Mouse (Mus musculus) ES-Bruce4 (cell line): ENCODE data around the gene Ppp1r2. TPM values are rescaled to one million over a fixed set of nuclear protein-coding genes. Genes with fewer than 3 reads are reported as not detected.

Experiments used
- H3K27ac ChIP-seq: 2 replicates; pipeline ENCODE4 v1.5.1; 2012; ENCODE audit warnings: low read length, inconsistent platforms; ENCODE audit not compliant: insufficient read depth
- H3K27me3 ChIP-seq: 2 replicates; pipeline ENCODE4 v1.6.1; 2012; ENCODE audit warnings: mild to moderate bottlenecking, low read length, inconsistent platforms; ENCODE audit not compliant: control insufficient read depth, poor library complexity, insufficient read depth, severe bottlenecking
- H3K36me3 ChIP-seq: 2 replicates; pipeline ENCODE4 v1.6.1; 2012; ENCODE audit warnings: inconsistent platforms, mild to moderate bottlenecking, low read length, moderate library complexity; ENCODE audit not compliant: control insufficient read depth, poor library complexity, insufficient read depth, severe bottlenecking
- H3K4me1 ChIP-seq: one replicate; pipeline ENCODE4 v1.8.1; 2011; ENCODE audit warnings: low read length; ENCODE audit not compliant: control insufficient read depth, insufficient read depth
- H3K4me3 ChIP-seq: 2 replicates; pipeline ENCODE4 v1.5.1; 2011; ENCODE audit warnings: low read depth, mild to moderate bottlenecking, low read length
- H3K9ac ChIP-seq: 2 replicates; pipeline ENCODE4 v1.6.1; 2012; ENCODE audit warnings: low read depth, mild to moderate bottlenecking, inconsistent platforms; ENCODE audit not compliant: poor library complexity, severe bottlenecking
- H3K9me3 ChIP-seq: replicated peaks from 2 replicates; pipeline ENCODE4 v1.6.1; 2012; ENCODE audit warnings: mild to moderate bottlenecking, low read length, inconsistent platforms; ENCODE audit not compliant: control insufficient read depth, poor library complexity, insufficient read depth, severe bottlenecking
- CTCF ChIP-seq: IDR thresholded peaks from one replicate; pipeline ENCODE4 v1.8.1; 2011; ENCODE audit warnings: low read depth, low read length
- EP300 ChIP-seq: IDR thresholded peaks from 2 replicates; pipeline ENCODE4 v1.6.1; 2011; ENCODE audit warnings: low read depth, low read length; ENCODE audit not compliant: insufficient read depth
- POLR2A ChIP-seq: IDR thresholded peaks from one replicate; pipeline ENCODE4 v1.8.1; 2011; ENCODE audit warnings: low read length; ENCODE audit not compliant: insufficient read depth
- polyA plus RNA-seq: library from polyadenylated mRNA; stranded (reverse); fragments of >200 nt; gene quantifications from 2 replicates; pipeline ENCODE4 v1.2.4, GENCODE M21; 2011; ENCODE audit warnings: low read depth; ENCODE audit not compliant: missing spikeins, insufficient read depth, insufficient read length

Gene Ppp1r2
- polyA plus RNA-seq, 1 experiment = 75.6 TPM

DNA sequence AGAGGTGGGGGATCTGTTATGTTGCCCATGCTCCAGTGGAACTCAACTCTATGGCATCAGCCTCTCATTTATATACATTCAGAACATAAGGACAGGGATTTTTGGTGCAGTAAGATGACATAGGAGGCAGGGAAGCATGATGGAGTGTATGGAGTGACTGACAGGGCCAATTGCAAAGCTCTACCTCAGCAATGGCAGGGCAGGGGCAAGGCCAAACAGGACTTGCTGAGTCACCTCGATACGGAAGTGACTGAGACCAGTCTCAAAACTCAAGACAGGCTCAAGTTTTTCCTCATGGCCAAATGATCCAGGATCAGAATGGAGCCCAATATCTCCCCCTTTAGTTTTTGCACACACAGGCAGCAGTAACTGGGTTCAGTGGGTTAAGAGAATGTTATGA, 18.9 kb downstream of the Ppp1r2 start:
- TF ChIP-seq CTCF (no peak), POLR2A (no peak), EP300 (no peak)
- H3K36me3 ChIP-seq = peaks cover 22% of the 10 kb centered on the region
- no peaks in the 10 kb centered on the region for H3K27me3 ChIP-seq
- H3K4me1 ChIP-seq = peaks cover 1% of the 10 kb centered on the region
- H3K4me3 ChIP-seq = no peak overlapping the region
- no peak overlapping the region for H3K9ac ChIP-seq
- H3K27ac ChIP-seq = no peak overlapping the region
- H3K9me3 ChIP-seq = no peaks in the 10 kb centered on the region

DNA sequence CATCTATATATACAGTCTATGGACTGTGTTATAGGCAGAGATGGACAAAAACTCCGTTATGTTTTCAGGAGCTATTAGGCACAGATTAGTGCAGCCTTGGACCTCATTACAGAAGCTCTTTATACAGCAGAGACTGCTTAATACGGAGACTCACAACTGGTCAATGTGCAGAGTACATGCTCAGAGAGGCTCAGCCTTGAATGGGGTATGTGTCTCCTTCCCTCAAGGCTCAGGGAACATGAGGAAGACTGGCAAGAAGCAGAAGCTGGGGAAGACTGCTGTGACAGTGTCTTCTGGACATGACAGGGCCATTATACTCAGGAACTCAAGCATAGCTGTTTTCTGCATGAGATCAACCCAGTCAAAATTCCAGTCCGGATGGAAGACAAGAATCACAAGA, 19.4 kb downstream of the Ppp1r2 start:
- TF ChIP-seq POLR2A = no peak
- no peak for TF ChIP-seq CTCF
- no peak for TF ChIP-seq EP300
- Histone ChIP-seq H3K4me1 (peaks cover 1% of the 10 kb centered on the region), H3K36me3 (peaks cover 22% of the 10 kb centered on the region), H3K4me3 (no peak overlapping the region), H3K9ac (no peak overlapping the region), H3K27me3 (no peaks in the 10 kb centered on the region), H3K27ac (no peak overlapping the region), H3K9me3 (no peaks in the 10 kb centered on the region)

GRCm38 (mm10) chr16:31249401-31249800, 25.7 kb downstream of the Ppp1r2 start:
- H3K36me3 ChIP-seq = no peaks in the 10 kb centered on the region; the same call in 1 of the 2 replicates
- H3K27me3 ChIP-seq = no peaks in the 10 kb centered on the region
- TF ChIP-seq CTCF (no peak), EP300 (no peak), POLR2A (no peak)
- no peaks in the 10 kb centered on the region for H3K9me3 ChIP-seq
- H3K4me1 ChIP-seq = peaks cover 1% of the 10 kb centered on the region
- H3K4me3 ChIP-seq = no peak overlapping the region
- H3K9ac ChIP-seq = no peak overlapping the region
- H3K27ac ChIP-seq = no peak overlapping the region

DNA sequence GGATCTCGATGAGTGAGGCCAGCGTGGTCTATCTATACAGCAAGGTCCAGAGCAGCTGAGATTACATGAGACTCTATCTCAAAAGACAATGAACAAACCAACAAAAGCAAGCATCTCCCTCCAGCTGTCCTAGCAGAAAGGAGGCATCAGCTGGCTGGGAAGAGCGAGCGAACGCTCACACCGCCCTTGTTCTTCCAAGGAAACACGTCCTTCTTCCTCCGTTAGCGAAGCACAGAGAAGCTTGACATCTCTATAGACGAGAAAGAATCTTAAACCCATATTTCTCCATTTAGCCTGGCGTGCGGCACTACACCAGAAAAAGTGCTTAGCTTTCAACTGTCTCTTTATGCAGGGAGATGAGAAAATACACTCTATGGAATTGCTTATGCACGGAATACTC, 26.4 kb downstream of the Ppp1r2 start:
- H3K9me3 ChIP-seq = no peaks in the 10 kb centered on the region
- H3K4me3 ChIP-seq = no peak overlapping the region
- no peaks in the 10 kb centered on the region for H3K27me3 ChIP-seq
- TF ChIP-seq POLR2A = no peak
- TF ChIP-seq EP300 = no peak
- no peak for TF ChIP-seq CTCF
- H3K4me1 ChIP-seq = peaks cover 1% of the 10 kb centered on the region
- H3K27ac ChIP-seq = no peak overlapping the region
- no peaks in the 10 kb centered on the region; the same call in 1 of the 2 replicates for H3K36me3 ChIP-seq
- H3K9ac ChIP-seq = no peak overlapping the region

DNA sequence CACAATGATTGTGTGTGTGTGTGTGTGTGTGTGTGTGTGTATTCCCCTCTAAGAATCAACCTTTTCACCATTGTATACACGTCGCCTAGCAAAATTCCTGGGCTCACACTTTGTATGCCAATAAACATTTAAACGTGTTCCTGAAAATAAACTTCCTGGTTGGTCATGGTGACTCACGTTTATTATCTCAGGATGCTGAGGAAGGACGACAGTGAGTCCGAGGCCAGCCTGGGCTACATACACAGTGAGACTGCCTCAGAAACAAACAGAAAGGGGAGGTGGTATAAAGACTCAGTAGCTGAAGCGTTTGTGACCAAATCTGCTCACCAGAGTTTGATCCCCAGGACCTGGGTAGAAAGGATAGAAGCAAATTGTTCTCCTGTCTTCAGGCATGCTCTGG, 27.6 kb downstream of the Ppp1r2 start:
- Histone ChIP-seq H3K36me3 (no peaks in the 10 kb centered on the region; the same call in 1 of the 2 replicates), H3K27ac (no peak overlapping the region), H3K9me3 (no peaks in the 10 kb centered on the region), H3K4me1 (no peaks in the 10 kb centered on the region), H3K9ac (no peak overlapping the region), H3K4me3 (no peak overlapping the region), H3K27me3 (no peaks in the 10 kb centered on the region)
- no peak for TF ChIP-seq POLR2A
- TF ChIP-seq EP300 = no peak
- TF ChIP-seq CTCF = no peak

DNA sequence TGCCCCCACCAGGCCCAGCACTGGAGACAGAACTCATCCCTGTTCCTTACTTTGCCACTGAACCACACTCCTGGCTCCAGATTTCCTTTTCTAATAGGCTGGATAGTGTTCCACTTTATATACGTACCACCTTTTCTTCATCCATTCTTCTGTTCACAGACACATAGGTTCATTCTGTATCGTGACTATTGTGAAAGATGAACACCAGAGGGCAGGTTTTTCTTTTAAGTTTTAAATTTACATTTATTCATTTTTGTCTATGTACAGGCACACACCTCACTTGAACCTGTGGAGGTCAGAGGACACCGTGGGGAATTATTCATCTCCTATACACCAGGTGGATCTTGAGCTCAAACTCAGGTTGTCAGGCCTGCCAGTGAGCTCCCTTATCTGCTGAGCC, 31.0 kb downstream of the Ppp1r2 start:
- H3K27me3 ChIP-seq = no peaks in the 10 kb centered on the region
- no peaks in the 10 kb centered on the region for H3K36me3 ChIP-seq
- H3K4me1 ChIP-seq = no peaks in the 10 kb centered on the region
- no peak overlapping the region for H3K9ac ChIP-seq
- no peak for TF ChIP-seq EP300
- no peak overlapping the region for H3K4me3 ChIP-seq
- H3K9me3 ChIP-seq = no peaks in the 10 kb centered on the region
- H3K27ac ChIP-seq = no peak overlapping the region
